ENCODE assay signal across 24 mouse cellular contexts in the genomic region with DNA sequence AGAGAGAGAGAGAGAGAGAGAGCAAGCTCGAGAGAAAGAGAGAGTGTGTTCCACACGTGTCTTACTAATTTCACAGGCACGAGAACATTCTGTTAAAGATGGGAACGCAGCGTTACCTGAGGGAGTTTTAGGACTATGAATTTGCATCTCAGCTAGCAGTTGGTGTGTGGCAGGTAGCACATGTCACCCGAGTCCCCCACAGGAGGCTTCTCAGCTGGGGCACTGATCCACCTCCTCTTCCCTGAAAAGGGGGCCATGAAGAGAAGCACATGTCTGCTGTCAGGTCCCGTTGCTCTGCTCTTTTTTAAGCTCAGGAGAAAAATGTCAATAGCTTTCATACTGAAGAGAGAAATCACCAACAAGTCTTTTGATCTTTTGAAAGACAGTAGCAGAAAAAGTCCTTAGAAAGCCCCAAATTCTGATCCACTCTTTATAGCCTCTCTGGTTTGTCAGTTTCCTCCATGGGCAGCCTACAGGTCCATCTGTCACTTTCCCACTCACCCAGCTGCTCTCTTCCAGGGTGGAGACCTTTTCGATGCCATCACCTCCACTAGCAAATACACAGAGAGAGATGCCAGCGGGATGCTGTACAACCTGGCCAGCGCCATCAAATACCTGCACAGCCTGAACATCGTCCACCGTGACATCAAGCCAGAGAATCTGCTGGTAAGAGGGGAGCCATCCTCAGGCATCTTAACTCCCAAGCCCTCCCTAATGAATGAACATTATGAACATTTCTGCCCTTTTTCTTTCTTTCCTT. TPM values are rescaled to one million over a fixed set of nuclear protein-coding genes. Genes with fewer than 3 reads are reported as not detected.
DNase-seq lines count a peak whose midpoint lies in the region; ATAC-seq and TF ChIP-seq lines count a peak whose summit lies in the region.
"Had no signal": no experiment of that assay in that cellular context is flagged by ENCODE, and none has a peak within 500 bp of the region (broad histone marks: within the 10 kb centered on the region; RNA-seq: fewer than 3 reads in every experiment).

No protein-coding gene starts in this region.

- no peak overlapping the region for H3K4me2 ChIP-seq in kidney, embryonic 16.5 days (replicated peaks; ENCODE audit: low read depth, low read length)
- H3K4me2 ChIP-seq: embryonic facial prominence, embryonic 13.5 days; hindbrain, embryonic 15.5 days; limb, embryonic 15.5 days; midbrain, embryonic 15.5 days; stomach, embryonic 15.5 days had no signal

- ATAC-seq in kidney, embryonic 16.5 days (ENCODE audit: low FRiP score, low TSS enrichment): no peak
- ATAC-seq: midbrain, embryonic 15.5 days had no signal

- H3K4me1 ChIP-seq in olfactory bulb, adult 2 months (ENCODE audit: control insufficient read depth, insufficient read depth, low read length): peaks cover 5% of the 10 kb centered on the region; the same call in 1 of the 2 replicates
- H3K4me1 ChIP-seq in kidney, embryonic 16.5 days (ENCODE audit: insufficient read depth, low read length): no peaks in the 10 kb centered on the region
- H3K4me1 ChIP-seq: hindbrain, embryonic 15.5 days; limb, embryonic 15.5 days; midbrain, embryonic 15.5 days; stomach, embryonic 15.5 days had no signal

- no peak for TF ChIP-seq CTCF in layer of hippocampus, adult 2 months (conservative IDR thresholded peaks at IDR 0.05)
- TF ChIP-seq CTCF in olfactory bulb, adult 2 months (IDR thresholded peaks at IDR 0.05; ENCODE audit: insufficient read depth, low read depth, low read length): no peak

- peak in 1 of 2 experiments; percentile 45 for DNase-seq in layer of hippocampus, adult 2 months (ENCODE audit: low spot score in 2 of 2)
- no peak for DNase-seq in layer of hippocampus, adult 8-10 months (ENCODE audit: low spot score in 2 of 2)
- DNase-seq in cerebellum, adult 18-20 months: peak; percentile 85 to 93
- peak; percentile 96 for DNase-seq in cerebellum, adult 9-11 months
- DNase-seq in natural killer cell, adult 2 months (ENCODE audit: low spot score in 2 of 2): no peak
- DNase-seq: gastrocnemius, postnatal 10 days; kidney, adult 18-20 months; kidney, postnatal 36 days; lung, postnatal 10 days; right cerebral cortex, adult 18-20 months had no signal

- 72% methylated on average over 12 of the region's 12 CpGs for WGBS in olfactory bulb, adult 2 months
- WGBS in kidney, embryonic 16.5 days: 73% methylated on average over 12 of the region's 12 CpGs

- TF ChIP-seq POLR2A in olfactory bulb, adult 2 months (IDR thresholded peaks at IDR 0.05; ENCODE audit: insufficient read depth, low read depth, low read length): no peak

- no peaks in the 10 kb centered on the region for H3K36me3 ChIP-seq in kidney, embryonic 16.5 days (ENCODE audit: insufficient read depth, low read length)
- H3K36me3 ChIP-seq: embryonic facial prominence, embryonic 13.5 days; limb, embryonic 15.5 days; stomach, embryonic 15.5 days had no signal

- no peak overlapping the region for H3K4me3 ChIP-seq in layer of hippocampus, adult 2 months
- H3K4me3 ChIP-seq in olfactory bulb, adult 2 months (ENCODE audit: insufficient read depth, low read depth, low read length): no peak overlapping the region
- H3K4me3 ChIP-seq in kidney, embryonic 16.5 days (ENCODE audit: low read length): no peak overlapping the region
- H3K4me3 ChIP-seq: embryonic facial prominence, embryonic 13.5 days; hindbrain, embryonic 15.5 days; limb, embryonic 15.5 days; midbrain, embryonic 15.5 days; stomach, embryonic 15.5 days had no signal

- H3K27ac ChIP-seq in layer of hippocampus, adult 2 months: peak overlapping the region; percentile 64
- 0 out of 2 replicates have a peak overlapping the region, but pooled peaks have one; percentile 13 for H3K27ac ChIP-seq in olfactory bulb, adult 2 months (ENCODE audit: insufficient read depth, low read depth, low read length)
- H3K27ac ChIP-seq in kidney, embryonic 16.5 days (ENCODE audit: low read length): no peak overlapping the region
- H3K27ac ChIP-seq: embryonic facial prominence, embryonic 13.5 days; hindbrain, embryonic 15.5 days; limb, embryonic 15.5 days; midbrain, embryonic 15.5 days; stomach, embryonic 15.5 days had no signal

- no peak overlapping the region for H3K9ac ChIP-seq in kidney, embryonic 16.5 days (replicated peaks; ENCODE audit: low read length)
- H3K9ac ChIP-seq: embryonic facial prominence, embryonic 13.5 days; hindbrain, embryonic 15.5 days; limb, embryonic 15.5 days; midbrain, embryonic 15.5 days; stomach, embryonic 15.5 days had no signal

- no peaks in the 10 kb centered on the region for H3K9me3 ChIP-seq in kidney, embryonic 16.5 days (ENCODE audit: low read length)
- H3K9me3 ChIP-seq: embryonic facial prominence, embryonic 13.5 days; hindbrain, embryonic 15.5 days; limb, embryonic 15.5 days; midbrain, embryonic 15.5 days; stomach, embryonic 15.5 days had no signal

- H3K27me3 ChIP-seq in kidney, embryonic 16.5 days (ENCODE audit: insufficient read depth, low read length): no peaks in the 10 kb centered on the region
- H3K27me3 ChIP-seq: embryonic facial prominence, embryonic 13.5 days; hindbrain, embryonic 15.5 days; limb, embryonic 15.5 days; midbrain, embryonic 15.5 days; stomach, embryonic 15.5 days had no signal

RNA-seq across cellular contexts. Expression of a gene that starts 17.4 kb away (rescaled TPM):
- total RNA-seq in layer of hippocampus, adult 2 months (2021): not detected
- total RNA-seq in layer of hippocampus, adult 8-10 months (2022): not detected
- polyA plus RNA-seq in olfactory bulb, adult 2 months (2012; ENCODE audit: insufficient read depth, insufficient read length, low replicate concordance, missing spikeins): not detected in 2 replicates
- polyA plus RNA-seq in kidney, embryonic 16.5 days (2015; fragmentation: Nextera tagmentation; extraction: Ambion mirVana): not detected in 2 replicates
- total RNA-seq: ES-E14; gastrocnemius, postnatal 10 days; megakaryocyte, adult 5-6 weeks had no signal
- polyA plus RNA-seq: brain, embryonic 14.5 days; embryonic facial prominence, embryonic 13.5 days; heart, postnatal 0 days; hindbrain, embryonic 15.5 days; limb, embryonic 15.5 days; liver, embryonic 16.5 days; midbrain, embryonic 15.5 days; small intestine, adult 2 months; stomach, embryonic 15.5 days; thymus, postnatal 0 days had no signal

Comparison
In these comparisons a context has a peak if more than half of its experiments do, and no peak if none do; other contexts are left out.
1. DNase-seq: peak in cerebellum, adult 18-20 months (2 of 2) and cerebellum, adult 9-11 months (single experiment); none in layer of hippocampus, adult 8-10 months (0 of 2) and natural killer cell, adult 2 months (0 of 2).